Mouse (Mus musculus): ENCODE results near the gene Zfp617. TPM values are rescaled to one million over a fixed set of nuclear protein-coding genes. Genes with fewer than 3 reads are reported as not detected.
"Not testable (repeated sequence)": the region's sequence is repeated elsewhere in the genome, so short reads cannot be mapped to it uniquely, and the experiment has no call there.

The Zfp617 gene
- polyA plus RNA-seq, 1 experiment from 2014 or later = 40.5 TPM

- no peaks in the 10 kb centered on the region for H3K36me3 ChIP-seq (ENCODE audit: control insufficient read depth, insufficient read depth, low read length)
- H3K4me2 ChIP-seq (ENCODE audit: low read depth, low read length, severe bottlenecking) = no peak overlapping the region
- H3K4me3 ChIP-seq (ENCODE audit: low read depth, low read length) = no peak overlapping the region
- H3K9ac ChIP-seq (ENCODE audit: low read length) = no peak overlapping the region
- WGBS = 92% methylated on average over 5 of the region's 5 CpGs
- peaks cover 2% of the 10 kb centered on the region; the same call in 1 of the 2 replicates for H3K4me1 ChIP-seq (replicated peaks; ENCODE audit: control insufficient read depth, insufficient read depth, low read length)
- no peak overlapping the region for H3K27ac ChIP-seq (ENCODE audit: low read depth, low read length)
- DNase-seq (ENCODE audit: low spot score) (no peak), ATAC-seq (replicated peaks; ENCODE audit: low FRiP score) (no peak)
- H3K27me3 ChIP-seq (ENCODE audit: control insufficient read depth, insufficient read depth, low read length) = no peaks in the 10 kb centered on the region; the same call in 1 of the 2 replicates
- H3K9me3 ChIP-seq (ENCODE audit: control insufficient read depth, low read length) = no peaks in the 10 kb centered on the region
Observed at GRCm38 (mm10) chr8:71948624-71949023, 40.2 kb downstream of the Zfp617 start.

GRCm38 (mm10) chr8:71950482-71951221, 42.2 kb downstream of the Zfp617 start, which contains the start of gene Zfp961:
TSS of gene Zfp961 (plus strand) at chr8:71951038.
- Histone ChIP-seq H3K27ac (ENCODE audit: low read depth, low read length) (peak within 1 kb of the TSS; percentile 57; the same call in 1 of the 2 replicates), H3K36me3 (ENCODE audit: control insufficient read depth, insufficient read depth, low read length) (no peaks in the 10 kb centered on the region; the same call in 1 of the 2 replicates), H3K9me3 (ENCODE audit: control insufficient read depth, low read length) (peaks cover 4% of the 10 kb centered on the region; the same call in 1 of the 2 replicates), H3K4me1 (replicated peaks; ENCODE audit: control insufficient read depth, insufficient read depth, low read length) (peaks cover 2% of the 10 kb centered on the region; the same call in 1 of the 2 replicates), H3K4me3 (ENCODE audit: low read depth, low read length) (peak within 1 kb of the TSS; percentile 77), H3K27me3 (ENCODE audit: control insufficient read depth, insufficient read depth, low read length) (no peaks in the 10 kb centered on the region), H3K9ac (ENCODE audit: low read length) (peak within 1 kb of the TSS; percentile 86), H3K4me2 (ENCODE audit: low read depth, low read length, severe bottlenecking) (peak within 1 kb of the TSS; percentile 70)
- 5% methylated on average over 34 of the region's 34 CpGs for WGBS
- DNase-seq (ENCODE audit: low spot score) (peak; percentile 95), ATAC-seq (replicated peaks; ENCODE audit: low FRiP score) (peak; percentile 100)

- ATAC-seq (replicated peaks; ENCODE audit: low FRiP score) (no peak), DNase-seq (ENCODE audit: low spot score) (no peak)
- H3K4me3 ChIP-seq (ENCODE audit: low read depth, low read length) = peak overlapping the region; percentile 77
- peaks cover 4% of the 10 kb centered on the region; the same call in 1 of the 2 replicates for H3K9me3 ChIP-seq (ENCODE audit: control insufficient read depth, low read length)
- WGBS = 39% methylated on average over 13 of the region's 14 CpGs
- peak overlapping the region; percentile 70 for H3K4me2 ChIP-seq (ENCODE audit: low read depth, low read length, severe bottlenecking)
- H3K27me3 ChIP-seq (ENCODE audit: control insufficient read depth, insufficient read depth, low read length) = no peaks in the 10 kb centered on the region
- H3K27ac ChIP-seq (ENCODE audit: low read depth, low read length) = no peak overlapping the region
- peaks cover 2% of the 10 kb centered on the region; the same call in 1 of the 2 replicates for H3K4me1 ChIP-seq (replicated peaks; ENCODE audit: control insufficient read depth, insufficient read depth, low read length)
- H3K36me3 ChIP-seq (ENCODE audit: control insufficient read depth, insufficient read depth, low read length) = no peaks in the 10 kb centered on the region; the same call in 1 of the 2 replicates
- peak overlapping the region; percentile 86 for H3K9ac ChIP-seq (ENCODE audit: low read length)
Observed at GRCm38 (mm10) chr8:71951436-71952161, 43.2 kb downstream of the Zfp617 start.

GRCm38 (mm10) chr8:71952489-71952888, 44.1 kb downstream of the Zfp617 start:
- no peak overlapping the region for H3K9ac ChIP-seq (ENCODE audit: low read length)
- no peak overlapping the region for H3K4me3 ChIP-seq (ENCODE audit: low read depth, low read length)
- 100% methylated on average over 1 of the region's 1 CpGs for WGBS
- peaks cover 2% of the 10 kb centered on the region; the same call in 1 of the 2 replicates for H3K4me1 ChIP-seq (replicated peaks; ENCODE audit: control insufficient read depth, insufficient read depth, low read length)
- H3K27ac ChIP-seq (ENCODE audit: low read depth, low read length) = no peak overlapping the region
- no peak overlapping the region for H3K4me2 ChIP-seq (ENCODE audit: low read depth, low read length, severe bottlenecking)
- no peaks in the 10 kb centered on the region for H3K27me3 ChIP-seq (ENCODE audit: control insufficient read depth, insufficient read depth, low read length)
- H3K36me3 ChIP-seq (ENCODE audit: control insufficient read depth, insufficient read depth, low read length) = no peaks in the 10 kb centered on the region; the same call in 1 of the 2 replicates
- peaks cover 4% of the 10 kb centered on the region; the same call in 1 of the 2 replicates for H3K9me3 ChIP-seq (ENCODE audit: control insufficient read depth, low read length)
- DNase-seq (ENCODE audit: low spot score) (no peak), ATAC-seq (replicated peaks; ENCODE audit: low FRiP score) (no peak)

GRCm38 (mm10) chr8:71952961-71953700, 44.7 kb downstream of the Zfp617 start:
- not testable (repeated sequence) for H3K4me2 ChIP-seq (ENCODE audit: low read depth, low read length, severe bottlenecking)
- WGBS = 96% methylated on average over 16 of the region's 16 CpGs

GRCm38 (mm10) chr8:71954666-71955065, 46.2 kb downstream of the Zfp617 start:
- Histone ChIP-seq H3K9me3 (ENCODE audit: control insufficient read depth, low read length) (peaks cover 4% of the 10 kb centered on the region; the same call in 1 of the 2 replicates), H3K27ac (ENCODE audit: low read depth, low read length) (no peak overlapping the region), H3K36me3 (ENCODE audit: control insufficient read depth, insufficient read depth, low read length) (no peaks in the 10 kb centered on the region; the same call in 1 of the 2 replicates), H3K27me3 (ENCODE audit: control insufficient read depth, insufficient read depth, low read length) (no peaks in the 10 kb centered on the region), H3K4me3 (ENCODE audit: low read depth, low read length) (no peak overlapping the region), H3K4me1 (replicated peaks; ENCODE audit: control insufficient read depth, insufficient read depth, low read length) (peaks cover 2% of the 10 kb centered on the region; the same call in 1 of the 2 replicates), H3K9ac (ENCODE audit: low read length) (no peak overlapping the region), H3K4me2 (ENCODE audit: low read depth, low read length, severe bottlenecking) (no peak overlapping the region)
- WGBS = 98% methylated on average over 9 of the region's 9 CpGs
- ATAC-seq (replicated peaks; ENCODE audit: low FRiP score) (no peak), DNase-seq (ENCODE audit: low spot score) (no peak)

More at GRCm38 (mm10) chr8:71952961-71953700, 44.7 kb downstream of the Zfp617 start:
- H3K27me3 ChIP-seq (ENCODE audit: control insufficient read depth, insufficient read depth, low read length); ATAC-seq (replicated peaks; ENCODE audit: low FRiP score); H3K9me3 ChIP-seq (ENCODE audit: control insufficient read depth, low read length); H3K9ac ChIP-seq (ENCODE audit: low read length); H3K36me3 ChIP-seq (ENCODE audit: control insufficient read depth, insufficient read depth, low read length); DNase-seq (ENCODE audit: low spot score); H3K4me3 ChIP-seq (ENCODE audit: low read depth, low read length); H3K4me1 ChIP-seq (replicated peaks; ENCODE audit: control insufficient read depth, insufficient read depth, low read length); H3K27ac ChIP-seq (ENCODE audit: low read depth, low read length): not testable (repeated sequence)

GRCm38 (mm10) chr8:71960483-71960882, 52.0 kb downstream of the Zfp617 start:
- Histone ChIP-seq H3K4me1 (replicated peaks; ENCODE audit: control insufficient read depth, insufficient read depth, low read length) (no peaks in the 10 kb centered on the region), H3K27me3 (ENCODE audit: control insufficient read depth, insufficient read depth, low read length) (no peaks in the 10 kb centered on the region), H3K4me3 (ENCODE audit: low read depth, low read length) (no peak overlapping the region), H3K27ac (ENCODE audit: low read depth, low read length) (no peak overlapping the region), H3K4me2 (ENCODE audit: low read depth, low read length, severe bottlenecking) (no peak overlapping the region), H3K9me3 (ENCODE audit: control insufficient read depth, low read length) (no peaks in the 10 kb centered on the region), H3K36me3 (ENCODE audit: control insufficient read depth, insufficient read depth, low read length) (peaks cover 1% of the 10 kb centered on the region; the same call in 1 of the 2 replicates), H3K9ac (ENCODE audit: low read length) (no peak overlapping the region)
- no peak for DNase-seq (ENCODE audit: low spot score)
- ATAC-seq (replicated peaks; ENCODE audit: low FRiP score) = no peak

- ATAC-seq (replicated peaks; ENCODE audit: low FRiP score) (no peak), DNase-seq (ENCODE audit: low spot score) (no peak)
- Histone ChIP-seq H3K27ac (ENCODE audit: low read depth, low read length) (no peak overlapping the region), H3K27me3 (ENCODE audit: control insufficient read depth, insufficient read depth, low read length) (no peaks in the 10 kb centered on the region), H3K9ac (ENCODE audit: low read length) (no peak overlapping the region), H3K36me3 (ENCODE audit: control insufficient read depth, insufficient read depth, low read length) (peaks cover 13% of the 10 kb centered on the region), H3K4me3 (ENCODE audit: low read depth, low read length) (no peak overlapping the region), H3K9me3 (ENCODE audit: control insufficient read depth, low read length) (peaks cover 2% of the 10 kb centered on the region; the same call in 1 of the 2 replicates), H3K4me2 (ENCODE audit: low read depth, low read length, severe bottlenecking) (no peak overlapping the region), H3K4me1 (replicated peaks; ENCODE audit: control insufficient read depth, insufficient read depth, low read length) (no peaks in the 10 kb centered on the region)
- WGBS = 89% methylated on average over 5 of the region's 5 CpGs
Observed at GRCm38 (mm10) chr8:71961796-71962195, 53.4 kb downstream of the Zfp617 start.

Data from forebrain, embryonic 11.5 days (tissue).